Mouse (Mus musculus) kidney, adult 2 months (tissue): ENCODE measurements around the gene Hap1. TPM values are rescaled to one million over a fixed set of nuclear protein-coding genes. Genes with fewer than 3 reads are reported as not detected.
A peak's percentile ranks its signal among the peaks of the same experiment; 100 is the strongest.

Experiments
- DNase-seq: peaks from one replicate; pipeline ENCODE4 v3.0.0; 2021
- H3K27ac ChIP-seq: fragments of 200-500 bp; 2 replicates; pipeline ENCODE4 v1.5.1; 2012; ENCODE audit warnings: low read depth, low read length, control low read depth, inconsistent platforms; ENCODE audit not compliant: insufficient read depth
- H3K27me3 ChIP-seq: fragments of 200-500 bp; replicated peaks from 2 replicates; pipeline ENCODE4 v1.6.1; 2012; ENCODE audit warnings: mild to moderate bottlenecking, moderate library complexity, low read length, inconsistent platforms; ENCODE audit not compliant: control insufficient read depth, insufficient read depth
- H3K36me3 ChIP-seq: fragments of 200-500 bp; 2 replicates; pipeline ENCODE4 v1.6.1; 2012; ENCODE audit warnings: mild to moderate bottlenecking, moderate library complexity, low read length, inconsistent platforms; ENCODE audit not compliant: control insufficient read depth, insufficient read depth
- H3K4me1 ChIP-seq: fragments of 200-500 bp; 2 replicates; pipeline ENCODE4 v1.6.1; 2011; ENCODE audit warnings: low read length; ENCODE audit not compliant: control insufficient read depth, insufficient read depth
- H3K4me3 ChIP-seq: fragments of 200-500 bp; 2 replicates; pipeline ENCODE4 v1.5.1; 2011; ENCODE audit warnings: mild to moderate bottlenecking, low read depth, low read length, control low read depth; ENCODE audit not compliant: insufficient read depth
- CTCF ChIP-seq: fragments of 200-500 bp; conservative IDR thresholded peaks from 2 replicates; pipeline ENCODE4 v1.5.1; 2011; ENCODE audit warnings: low read depth, mild to moderate bottlenecking, control low read depth, low read length, moderate library complexity, mixed read lengths; ENCODE audit not compliant: insufficient read depth, insufficient read length
- POLR2A ChIP-seq: fragments of 200-500 bp; IDR thresholded peaks from one replicate; pipeline ENCODE4 v1.6.1; 2011; ENCODE audit warnings: low read depth, low read length, control low read depth
- WGBS: fragments of 180-500 bp; shearing (Covaris S2); methylation state at CpG from one replicate; pipeline ENCODE4 v1.1.7; 2018; 5-methylcytosine and 5-hydroxymethylcytosine counted together
- polyA plus RNA-seq: library from polyadenylated mRNA; depleted of rRNA; stranded (reverse); fragments of >200 nt; gene quantifications from 2 replicates; pipeline ENCODE4 v1.2.3, GENCODE M21; 2012

The Hap1 gene
- polyA plus RNA-seq, 1 experiment, result 3.6 TPM

- Histone ChIP-seq H3K27me3 (no peaks in the 10 kb centered on the region), H3K4me1 (peaks cover 17% of the 10 kb centered on the region), H3K27ac (no peak overlapping the region), H3K36me3 (no peaks in the 10 kb centered on the region), H3K4me3 (no peak overlapping the region)
- no peak for TF ChIP-seq POLR2A
- no peak for TF ChIP-seq CTCF
- 74% methylated on average over 12 of the region's 12 CpGs for WGBS
- DNase-seq, result no peak
Observed at GRCm38 (mm10) chr11:100399727-100400538, 44.0 kb upstream of the Hap1 start.

- DNase-seq, result peak; percentile 48
- no peaks in the 10 kb centered on the region for H3K36me3 ChIP-seq
- H3K4me3 ChIP-seq, result no peak overlapping the region
- no peaks in the 10 kb centered on the region for H3K27me3 ChIP-seq
- peaks cover 23% of the 10 kb centered on the region for H3K4me1 ChIP-seq
- TF ChIP-seq CTCF (no peak), POLR2A (no peak)
- H3K27ac ChIP-seq, result no peak overlapping the region
- 67% methylated on average over 9 of the region's 9 CpGs for WGBS
Observed at GRCm38 (mm10) chr11:100399320-100399719, 43.4 kb upstream of the Hap1 start.

DNA sequence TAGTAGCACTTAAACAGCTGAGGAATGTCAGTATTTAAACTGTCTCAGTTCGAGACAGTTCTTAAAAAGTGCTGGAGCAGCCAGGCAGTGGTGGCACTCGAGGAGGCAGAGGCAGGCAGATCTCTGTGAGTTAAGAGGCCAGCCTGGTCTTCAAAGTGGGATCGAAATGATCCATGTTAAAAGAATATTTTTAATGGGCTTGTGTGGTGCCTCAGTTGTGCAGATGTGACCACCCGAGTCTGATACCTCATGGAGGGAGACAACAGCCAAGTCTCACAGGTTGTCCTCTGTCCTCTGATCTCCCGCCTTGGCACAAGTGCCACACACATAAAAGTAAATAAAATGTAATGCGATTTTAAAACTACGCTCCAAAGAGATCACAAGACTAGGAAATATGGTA is 42.6 kb upstream of the Hap1 start:
- Histone ChIP-seq H3K4me1 (peaks cover 30% of the 10 kb centered on the region), H3K4me3 (no peak overlapping the region), H3K27ac (no peak overlapping the region), H3K36me3 (no peaks in the 10 kb centered on the region), H3K27me3 (no peaks in the 10 kb centered on the region)
- DNase-seq, result no peak
- no peak for TF ChIP-seq POLR2A
- no peak for TF ChIP-seq CTCF
- 90% methylated on average over 7 of the region's 7 CpGs for WGBS

GRCm38 (mm10) chr11:100397600-100398389 is 41.9 kb upstream of the Hap1 start, which contains the start of gene Jup:
Gene Jup, minus strand, starts transcription at chr11:100397763.
- 1% methylated on average over 37 of the region's 37 CpGs for WGBS
- Histone ChIP-seq H3K4me3 (peak within 1 kb of the TSS; percentile 86), H3K4me1 (peaks cover 31% of the 10 kb centered on the region), H3K27me3 (no peaks in the 10 kb centered on the region), H3K36me3 (no peaks in the 10 kb centered on the region), H3K27ac (peak within 1 kb of the TSS; percentile 95)
- peak; percentile 99 for TF ChIP-seq POLR2A
- TF ChIP-seq CTCF, result no peak
- DNase-seq, result peak; percentile 100

- peaks cover 35% of the 10 kb centered on the region for H3K4me1 ChIP-seq
- TF ChIP-seq POLR2A (no peak), CTCF (no peak)
- H3K27me3 ChIP-seq, result no peaks in the 10 kb centered on the region
- peak; percentile 83 for DNase-seq
- peak overlapping the region; percentile 95 for H3K27ac ChIP-seq
- 1% methylated on average over 42 of the region's 42 CpGs for WGBS
- no peaks in the 10 kb centered on the region for H3K36me3 ChIP-seq
- peak overlapping the region; percentile 86 for H3K4me3 ChIP-seq
Observed at GRCm38 (mm10) chr11:100396886-100397599, 41.1 kb upstream of the Hap1 start.

GRCm38 (mm10) chr11:100395861-100396631 is 40.1 kb upstream of the Hap1 start:
- Histone ChIP-seq H3K27me3 (no peaks in the 10 kb centered on the region), H3K4me1 (peaks cover 39% of the 10 kb centered on the region), H3K36me3 (no peaks in the 10 kb centered on the region), H3K4me3 (peak overlapping the region; percentile 86), H3K27ac (peak overlapping the region; percentile 95)
- 7% methylated on average over 17 of the region's 17 CpGs for WGBS
- TF ChIP-seq POLR2A (no peak), CTCF (no peak)
- peak; percentile 72 for DNase-seq
